Mouse (Mus musculus) C2C12 (cell line): ENCODE measurements around the gene Nrxn3. TPM values are rescaled to one million over a fixed set of nuclear protein-coding genes. Genes with fewer than 3 reads are reported as not detected.

Experiments used
- H3K27me3 ChIP-seq: one replicate; pipeline ENCODE4 v1.6.1; 2011; ENCODE audit not compliant: control insufficient read depth, insufficient read depth, insufficient read length
- H3K36me3 ChIP-seq: one replicate; pipeline ENCODE4 v1.6.1; 2011; ENCODE audit not compliant: control insufficient read depth, insufficient read depth
- H3K4me3 ChIP-seq: one replicate; pipeline ENCODE4 v1.5.1; 2011; ENCODE audit warnings: mild to moderate bottlenecking, control low read depth; ENCODE audit not compliant: poor library complexity, insufficient read depth, severe bottlenecking
- H3K79me2 ChIP-seq: one replicate; pipeline ENCODE4 v1.6.1; 2011; ENCODE audit not compliant: control insufficient read depth, insufficient read depth
- H3K79me3 ChIP-seq: one replicate; pipeline ENCODE4 v1.6.1; 2011; ENCODE audit warnings: low read depth, control low read depth
- H3ac ChIP-seq: one replicate; pipeline ENCODE3; 2011; ENCODE audit warnings: low read depth; ENCODE audit not compliant: control insufficient read depth, insufficient read length
- CEBPB ChIP-seq: IDR thresholded peaks from one replicate; pipeline ENCODE4 v1.6.1; 2011; ENCODE audit warnings: low read depth, mild to moderate bottlenecking, control low read depth, moderate library complexity
- CTCF ChIP-seq: IDR thresholded peaks from one replicate; pipeline ENCODE4 v1.5.1; 2011; ENCODE audit not compliant: control insufficient read depth, insufficient read depth, insufficient read length
- FOSL1 ChIP-seq: IDR thresholded peaks from one replicate; pipeline ENCODE4 v1.8.0; 2011; ENCODE audit warnings: mild to moderate bottlenecking, low read length; ENCODE audit not compliant: poor library complexity, insufficient read depth, severe bottlenecking
- MAX ChIP-seq: IDR thresholded peaks from one replicate; pipeline ENCODE4 v1.6.1; 2011; ENCODE audit warnings: mild to moderate bottlenecking, control low read depth
- MYOD1 ChIP-seq: IDR thresholded peaks from one replicate; pipeline ENCODE4 v1.6.1; 2011; ENCODE audit warnings: low read depth; ENCODE audit not compliant: control insufficient read depth, insufficient read length
- MYOG ChIP-seq: IDR thresholded peaks from one replicate; pipeline ENCODE4 v1.6.1; 2011; ENCODE audit not compliant: control insufficient read depth, insufficient read length; ENCODE audit errors: extremely low read depth
- USF1 ChIP-seq: IDR thresholded peaks from one replicate; pipeline ENCODE4 v1.6.1; 2011; ENCODE audit warnings: low read depth, mild to moderate bottlenecking, control low read depth, moderate library complexity
- polyA plus RNA-seq: library from polyadenylated mRNA; unstranded; fragments of >200 nt; fragmentation: generic; extraction: Trizol; gene quantifications from one replicate; pipeline ENCODE4 v1.2.1, GENCODE M21; 2012; ENCODE audit warnings: missing spikeins

Gene Nrxn3
- polyA plus RNA-seq, 1 experiment = 0.01 TPM

DNA sequence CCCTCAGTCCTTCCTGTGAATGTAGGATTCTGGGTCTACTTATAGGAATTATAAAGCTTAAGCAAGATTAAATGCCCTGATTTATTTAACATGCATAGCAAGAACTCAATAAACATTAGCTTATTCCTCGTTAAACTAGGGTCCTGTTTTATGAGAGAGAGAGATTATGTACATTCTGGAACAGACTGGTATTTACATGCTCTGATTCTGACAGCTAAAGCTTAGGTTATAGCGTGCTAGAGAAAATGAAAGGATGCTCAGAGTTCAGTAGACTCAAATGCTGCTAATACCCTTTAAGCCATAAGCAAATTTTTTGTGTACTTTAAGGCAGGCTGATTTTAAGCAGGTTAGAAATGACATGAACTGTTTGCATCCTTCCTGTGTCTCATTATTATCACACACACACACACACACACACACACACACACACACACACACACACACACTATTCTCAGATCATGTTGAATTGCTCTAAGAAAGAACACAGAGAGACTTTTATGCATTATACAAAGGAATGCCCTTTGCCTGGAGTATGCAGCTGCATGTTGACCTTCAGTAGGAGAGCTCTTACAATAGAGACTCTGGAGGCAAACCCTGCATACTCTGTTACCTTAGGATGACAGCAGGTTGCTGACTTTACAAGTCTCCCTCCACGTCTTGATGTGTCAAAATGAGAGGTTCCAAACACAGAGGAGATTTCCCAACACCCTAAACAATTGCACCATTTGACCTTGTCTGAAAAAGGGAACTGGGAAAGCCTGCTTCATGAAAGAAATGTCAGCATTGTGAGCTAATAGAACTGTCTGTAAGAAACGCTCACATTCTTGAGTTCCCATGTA lies 568.3 kb downstream of the Nrxn3 start:
- H3ac ChIP-seq = no peak overlapping the region
- no peak for TF ChIP-seq CEBPB
- no peak for TF ChIP-seq MYOD1
- TF ChIP-seq USF1 = no peak
- TF ChIP-seq FOSL1 = no peak
- TF ChIP-seq MAX = no peak
- TF ChIP-seq MYOG = no peak
- no peak for TF ChIP-seq CTCF
- H3K27me3 ChIP-seq = no peaks in the 10 kb centered on the region
- no peaks in the 10 kb centered on the region for H3K79me3 ChIP-seq
- no peaks in the 10 kb centered on the region for H3K36me3 ChIP-seq
- no peaks in the 10 kb centered on the region for H3K79me2 ChIP-seq
- H3K4me3 ChIP-seq = no peak overlapping the region

DNA sequence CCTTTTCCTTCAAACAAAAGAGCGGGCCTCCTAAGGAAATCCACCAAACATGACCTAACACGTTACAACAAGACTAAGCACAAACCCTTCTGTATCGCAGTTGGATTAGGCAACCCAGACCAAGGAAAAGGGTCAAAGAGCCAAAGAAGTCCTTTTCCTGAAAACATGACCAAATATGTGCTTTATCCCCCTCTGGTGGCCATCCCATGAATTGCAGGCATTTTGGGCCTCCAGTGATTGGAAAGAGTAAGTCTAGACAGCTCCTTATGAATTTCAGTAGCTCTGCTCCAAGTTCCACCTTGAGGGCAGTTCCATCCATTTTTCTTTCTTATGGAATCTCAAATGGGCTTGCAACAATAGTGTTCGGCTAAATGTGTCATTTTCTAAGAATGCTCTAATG lies 579.3 kb downstream of the Nrxn3 start:
- H3K4me3 ChIP-seq = no peak overlapping the region
- H3K36me3 ChIP-seq = no peaks in the 10 kb centered on the region
- H3K79me3 ChIP-seq = no peaks in the 10 kb centered on the region
- H3K79me2 ChIP-seq = no peaks in the 10 kb centered on the region
- no peak overlapping the region for H3ac ChIP-seq
- H3K27me3 ChIP-seq = no peaks in the 10 kb centered on the region
- TF ChIP-seq CTCF (peak; percentile 20), USF1 (no peak)

DNA sequence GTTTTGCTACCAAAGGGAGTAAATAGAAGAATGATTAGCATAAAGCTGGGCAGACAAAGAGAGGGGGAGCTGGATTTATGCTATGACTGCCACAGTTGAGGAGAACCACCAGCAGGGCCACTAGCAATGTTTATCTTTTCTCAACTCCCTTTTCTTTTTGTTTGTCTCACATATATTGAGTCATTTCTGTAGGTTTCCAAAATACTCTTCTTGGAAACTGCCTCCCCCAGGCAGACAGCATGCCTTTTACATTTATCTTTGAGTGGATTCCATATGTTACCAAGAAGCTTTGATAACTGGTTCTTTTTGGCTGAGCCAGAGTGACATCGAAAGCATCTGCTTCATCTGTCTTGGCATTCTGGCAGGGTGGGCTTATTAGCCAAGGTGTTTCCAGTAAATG lies 587.5 kb downstream of the Nrxn3 start:
- Histone ChIP-seq H3K4me3 (no peak overlapping the region), H3K36me3 (no peaks in the 10 kb centered on the region), H3K79me3 (no peaks in the 10 kb centered on the region), H3K27me3 (no peaks in the 10 kb centered on the region), H3ac (no peak overlapping the region), H3K79me2 (no peaks in the 10 kb centered on the region)
- no peak for TF ChIP-seq MYOG

DNA sequence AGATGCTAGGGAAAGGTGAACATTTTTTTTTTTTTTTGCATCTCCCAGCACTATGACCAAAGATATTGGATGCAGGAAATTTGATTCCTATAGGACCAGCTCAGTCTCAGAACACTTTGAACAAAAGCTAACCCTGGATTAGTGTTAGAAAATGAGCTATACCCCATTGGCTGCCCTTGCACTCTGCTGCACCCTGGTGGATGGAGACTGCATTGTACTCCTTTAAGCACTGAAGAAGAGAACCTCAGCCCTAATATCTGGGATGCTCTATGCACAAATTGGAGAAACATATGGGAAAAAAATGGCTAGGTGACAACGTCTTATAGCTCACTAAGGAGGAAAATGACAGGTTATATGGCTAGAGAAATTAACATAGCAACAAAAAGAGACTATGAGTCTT lies 589.9 kb downstream of the Nrxn3 start:
- Histone ChIP-seq H3K4me3 (no peak overlapping the region), H3K79me2 (no peaks in the 10 kb centered on the region), H3ac (no peak overlapping the region), H3K36me3 (no peaks in the 10 kb centered on the region), H3K79me3 (no peaks in the 10 kb centered on the region), H3K27me3 (no peaks in the 10 kb centered on the region)
- TF ChIP-seq USF1 = no peak
- no peak for TF ChIP-seq MAX
- TF ChIP-seq MYOG = no peak

DNA sequence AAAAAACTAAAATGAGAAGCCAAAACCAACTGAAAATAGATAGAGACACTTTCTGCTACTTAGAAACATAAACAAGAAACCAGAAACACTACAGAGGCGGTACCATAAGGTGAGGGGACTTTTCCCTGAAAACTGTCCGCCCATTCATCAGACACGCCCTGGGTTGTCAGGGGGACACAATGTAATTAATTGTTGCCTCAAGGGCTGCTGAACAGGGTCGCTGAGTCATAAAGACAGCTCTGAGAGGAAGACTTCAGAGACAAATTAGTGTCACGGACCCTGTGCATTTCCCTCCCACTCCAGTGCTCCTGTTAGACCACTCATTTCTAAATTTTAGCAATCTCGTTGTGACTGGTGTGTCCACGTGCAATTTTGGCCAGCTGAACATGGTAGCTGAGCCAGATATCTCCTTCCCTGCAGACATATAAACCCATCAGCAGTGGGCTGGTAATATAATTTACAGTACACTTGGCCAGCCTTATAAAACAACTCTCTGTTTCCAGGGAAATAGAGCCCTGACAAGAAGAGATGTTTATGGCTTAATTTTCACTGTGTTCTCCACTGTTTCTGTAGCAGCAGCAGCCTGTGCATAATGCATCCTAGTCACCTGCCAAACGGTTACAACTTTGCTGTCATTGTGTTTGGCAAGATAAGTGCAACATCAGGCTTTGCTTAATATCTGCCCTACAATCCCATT lies 603.3 kb downstream of the Nrxn3 start:
- no peak for TF ChIP-seq MAX
- TF ChIP-seq CEBPB = no peak
- no peak for TF ChIP-seq MYOD1
- TF ChIP-seq FOSL1 = no peak
- TF ChIP-seq MYOG = no peak
- TF ChIP-seq USF1 = no peak
- no peak for TF ChIP-seq CTCF
- no peaks in the 10 kb centered on the region for H3K27me3 ChIP-seq
- no peak overlapping the region for H3ac ChIP-seq
- no peaks in the 10 kb centered on the region for H3K79me3 ChIP-seq
- no peaks in the 10 kb centered on the region for H3K79me2 ChIP-seq
- H3K4me3 ChIP-seq = no peak overlapping the region
- H3K36me3 ChIP-seq = no peaks in the 10 kb centered on the region

DNA sequence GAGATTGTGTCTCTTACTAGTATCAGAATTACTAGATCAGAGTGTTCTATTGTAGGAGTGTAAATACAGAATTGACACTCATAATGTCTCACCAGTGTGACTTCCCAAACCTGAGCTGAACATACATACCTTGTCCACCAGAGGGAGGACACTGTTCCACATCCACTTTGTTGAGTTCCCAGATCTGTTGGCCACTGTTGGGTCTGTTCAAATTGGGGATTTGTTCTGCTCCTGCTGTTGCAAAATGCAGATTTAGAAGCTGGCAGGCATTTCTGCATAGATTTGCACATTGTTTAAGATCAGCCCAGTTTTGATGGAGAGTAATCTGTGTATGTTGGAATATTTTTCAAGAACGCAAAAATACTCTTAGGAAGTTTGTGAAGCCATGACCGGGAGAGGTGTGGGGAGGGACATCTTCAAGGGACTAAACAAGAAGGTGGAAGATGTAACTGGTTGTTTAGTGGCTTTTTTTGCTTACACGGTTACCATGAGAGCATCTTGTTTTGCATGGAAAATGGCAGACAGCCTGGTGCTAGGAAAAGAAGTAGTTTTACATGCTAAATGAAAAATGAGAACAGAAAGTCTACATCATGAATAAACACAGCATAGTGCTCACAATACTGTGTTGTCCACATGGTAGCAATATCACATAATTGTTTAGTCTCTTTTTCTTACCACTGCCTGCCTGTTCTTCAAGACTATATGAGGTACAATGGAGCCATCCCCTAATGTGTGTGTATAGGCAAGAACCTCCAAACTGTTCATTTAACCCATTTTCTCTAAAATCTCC lies 609.0 kb downstream of the Nrxn3 start:
- TF ChIP-seq FOSL1 (no peak), MYOD1 (no peak), MYOG (no peak), CEBPB (no peak)
- Histone ChIP-seq H3K27me3 (no peaks in the 10 kb centered on the region), H3ac (no peak overlapping the region), H3K4me3 (no peak overlapping the region), H3K79me3 (no peaks in the 10 kb centered on the region), H3K36me3 (no peaks in the 10 kb centered on the region), H3K79me2 (no peaks in the 10 kb centered on the region)
